Mouse (Mus musculus): ENCODE results near the gene Ints11.

Gene Ints11

GRCm38 (mm10) chr4:155846871-155847578 lies 22.3 kb upstream of the Ints11 start, which contains the start of gene Dvl1:
TSS of gene Dvl1 (plus strand) at chr4:155847402.
- in situ Hi-C loops (cut with MboI; ENCODE audit: low pct_unique_long_range_greater_than_20kb in 1 of 2, low sequenced_read_pairs in 2 of 2, unreplicated experiment in 1 of 2): no loop called here

DNA sequence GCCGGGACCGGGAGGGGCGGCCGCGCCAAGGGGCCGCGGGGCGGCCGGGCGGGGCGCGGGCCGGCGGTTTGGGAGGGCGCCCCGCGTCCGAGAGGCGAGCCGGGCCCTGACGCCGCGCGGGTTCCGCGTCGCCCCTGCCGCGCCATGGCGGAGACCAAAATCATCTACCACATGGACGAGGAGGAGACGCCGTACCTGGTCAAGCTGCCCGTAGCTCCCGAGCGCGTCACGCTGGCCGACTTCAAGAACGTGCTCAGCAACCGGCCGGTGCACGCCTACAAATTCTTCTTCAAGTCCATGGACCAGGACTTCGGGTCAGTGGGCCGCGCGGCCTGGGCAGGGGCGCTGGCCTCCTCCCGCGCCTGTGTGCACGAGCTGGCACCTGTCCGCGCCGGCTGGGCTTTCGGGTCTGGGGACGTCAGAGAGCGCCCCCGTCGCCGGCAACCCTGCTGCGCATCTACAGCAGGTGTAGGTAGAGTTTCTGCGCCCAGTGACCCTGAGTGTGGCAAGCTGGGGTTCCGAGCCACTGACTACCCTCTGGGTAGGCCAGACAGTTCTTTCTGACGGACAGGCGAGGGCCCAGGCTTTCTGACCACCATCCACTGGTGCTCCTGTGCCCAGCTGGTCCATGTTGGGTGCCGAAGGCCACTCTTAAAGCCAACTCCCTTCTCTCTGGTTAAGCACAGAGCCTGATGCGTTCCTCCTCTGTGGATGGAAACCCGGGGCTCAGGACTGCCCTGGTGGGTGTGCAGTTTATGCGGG lies 21.6 kb upstream of the Ints11 start:
- in situ Hi-C loops (cut with MboI; ENCODE audit: low pct_unique_long_range_greater_than_20kb in 1 of 2, low sequenced_read_pairs in 2 of 2, unreplicated experiment in 1 of 2): no loop called here

DNA sequence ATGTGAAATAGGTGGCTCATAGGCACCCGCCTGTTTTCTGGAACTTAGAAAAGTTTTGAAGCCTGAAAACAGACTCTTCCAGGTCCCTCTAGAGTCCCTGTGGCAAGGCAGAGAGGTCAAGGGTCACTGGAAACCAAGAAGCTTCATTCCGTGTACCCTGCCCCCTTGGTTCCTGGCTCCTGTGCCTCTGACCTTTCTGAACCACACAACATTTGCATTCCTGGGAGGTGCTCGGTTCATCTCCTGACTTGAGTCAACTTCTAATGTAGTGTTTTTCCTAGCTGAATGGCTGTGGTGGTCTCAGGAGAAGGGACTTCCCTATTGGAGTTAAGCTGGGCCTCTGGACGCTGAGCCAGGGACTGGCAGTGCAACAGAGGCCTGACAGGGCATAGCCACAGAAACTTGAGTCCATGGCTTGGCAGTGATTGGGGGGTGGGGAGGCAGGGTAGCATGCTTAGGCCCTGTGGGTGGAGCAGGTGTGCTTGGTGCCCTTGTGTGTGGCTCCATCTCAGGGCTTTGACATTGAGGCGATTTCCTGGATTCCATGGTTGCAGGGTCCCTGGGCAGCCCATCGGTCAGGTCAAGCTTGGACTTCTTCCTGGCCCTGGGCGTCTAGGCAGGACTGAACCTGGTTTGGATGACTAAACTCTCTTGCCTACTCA lies 20.8 kb upstream of the Ints11 start:
- in situ Hi-C loops (cut with MboI; ENCODE audit: low pct_unique_long_range_greater_than_20kb in 1 of 2, low sequenced_read_pairs in 2 of 2, unreplicated experiment in 1 of 2): no loop called here

DNA sequence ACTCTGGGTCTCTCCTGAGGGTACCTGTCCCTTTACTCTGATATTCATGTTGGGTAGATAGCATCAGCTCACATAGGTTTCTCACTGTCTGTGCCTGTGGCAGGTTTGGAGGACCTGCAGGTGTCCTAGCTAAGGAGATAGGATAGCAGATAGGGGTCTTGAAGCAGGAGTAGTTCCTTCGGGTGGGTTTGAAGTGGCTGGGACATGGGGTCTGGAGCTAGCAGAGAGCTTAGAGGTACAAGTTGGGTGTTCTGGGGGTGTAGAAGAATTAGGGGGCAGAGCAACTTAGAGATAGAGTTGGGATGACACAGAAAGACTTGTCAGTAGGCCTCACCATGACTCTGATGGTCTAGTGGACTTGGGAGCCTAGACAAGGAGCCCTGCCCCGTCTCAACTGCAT lies 20.0 kb upstream of the Ints11 start:
- in situ Hi-C loops (cut with MboI; ENCODE audit: low pct_unique_long_range_greater_than_20kb in 1 of 2, low sequenced_read_pairs in 2 of 2, unreplicated experiment in 1 of 2): no loop called here

DNA sequence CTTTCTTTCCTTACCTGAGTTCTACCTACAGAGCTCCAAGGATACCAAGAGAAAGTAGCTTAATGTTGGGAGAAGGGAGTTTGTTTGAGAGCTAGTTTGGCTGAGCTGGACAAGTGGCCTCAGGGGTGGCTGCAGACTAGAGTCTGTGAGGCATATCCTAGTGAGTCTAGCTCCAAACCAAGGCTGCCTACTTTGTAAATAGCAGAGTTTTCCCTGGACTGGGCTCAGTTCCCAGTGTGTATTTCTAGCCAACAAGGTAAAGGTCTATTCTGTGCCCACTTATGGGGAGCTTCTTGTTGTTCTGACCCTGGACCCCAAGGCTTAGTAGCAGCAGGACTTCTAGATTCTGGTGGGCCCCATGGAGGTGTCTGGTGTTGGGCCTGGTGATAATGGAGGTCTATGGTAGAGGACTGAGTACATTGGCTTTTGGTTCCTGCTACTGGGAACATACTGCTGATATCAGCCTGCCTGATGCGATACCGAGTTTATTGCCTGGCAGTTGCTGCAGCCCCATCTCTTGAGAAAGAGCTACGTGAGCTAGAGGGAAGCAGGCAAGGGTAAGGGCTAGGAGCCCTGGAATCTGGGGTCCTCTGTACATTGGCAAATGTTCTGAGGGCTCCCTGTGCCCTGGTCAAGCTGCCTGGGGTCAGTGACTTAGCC lies 19.4 kb upstream of the Ints11 start:
- in situ Hi-C loops (cut with MboI; ENCODE audit: low pct_unique_long_range_greater_than_20kb in 1 of 2, low sequenced_read_pairs in 2 of 2, unreplicated experiment in 1 of 2): no loop called here

DNA sequence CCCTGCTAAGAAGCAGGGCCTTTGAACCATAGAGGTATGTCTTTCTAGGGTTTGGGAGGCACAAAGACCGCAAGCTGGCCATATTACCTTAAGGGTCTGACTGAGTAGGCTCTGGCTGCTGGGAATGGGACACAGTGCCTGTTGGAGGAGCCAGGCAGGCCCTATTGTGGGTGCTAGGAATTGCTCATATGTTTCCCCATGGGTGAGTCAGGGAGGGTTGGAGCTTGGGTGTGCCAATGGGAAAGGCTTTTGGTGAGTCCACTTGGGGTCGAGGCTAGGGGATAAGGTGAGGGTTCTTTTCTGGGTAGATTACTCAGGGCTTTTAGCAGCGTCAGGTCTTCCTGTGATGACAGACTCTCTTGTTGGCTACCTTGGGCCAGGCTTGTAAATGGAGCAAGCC lies 18.0 kb upstream of the Ints11 start:
- in situ Hi-C loops (cut with MboI; ENCODE audit: low pct_unique_long_range_greater_than_20kb in 1 of 2, low sequenced_read_pairs in 2 of 2, unreplicated experiment in 1 of 2): no loop called here

- in situ Hi-C loops (cut with MboI; ENCODE audit: low pct_unique_long_range_greater_than_20kb in 1 of 2, low sequenced_read_pairs in 2 of 2, unreplicated experiment in 1 of 2): no loop called here
Measured at GRCm38 (mm10) chr4:155851951-155852411, 17.4 kb upstream of the Ints11 start.

DNA sequence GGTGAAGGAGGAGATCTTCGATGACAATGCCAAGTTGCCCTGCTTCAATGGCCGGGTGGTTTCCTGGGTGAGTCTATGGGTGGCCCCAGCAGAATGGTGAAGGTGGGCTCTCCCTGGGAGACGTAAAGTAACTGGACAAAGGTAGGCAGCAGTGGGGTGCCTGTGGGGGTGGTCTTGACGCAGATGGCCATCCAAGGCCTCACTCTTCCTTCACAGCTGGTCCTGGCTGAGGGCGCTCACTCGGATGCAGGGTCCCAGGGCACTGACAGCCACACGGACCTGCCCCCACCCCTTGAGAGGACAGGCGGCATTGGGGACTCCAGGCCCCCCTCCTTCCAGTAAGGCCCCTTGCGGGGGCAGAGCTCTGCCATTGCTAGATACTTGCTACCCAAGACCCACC lies 15.9 kb upstream of the Ints11 start:
- in situ Hi-C loops (cut with MboI; ENCODE audit: low pct_unique_long_range_greater_than_20kb in 1 of 2, low sequenced_read_pairs in 2 of 2, unreplicated experiment in 1 of 2): no loop called here

- in situ Hi-C loops (cut with MboI; ENCODE audit: low pct_unique_long_range_greater_than_20kb in 1 of 2, low sequenced_read_pairs in 2 of 2, unreplicated experiment in 1 of 2): no loop called here
Measured at GRCm38 (mm10) chr4:155854991-155855390, 14.4 kb upstream of the Ints11 start.

GRCm38 (mm10) chr4:155856071-155856470 lies 13.3 kb upstream of the Ints11 start:
- in situ Hi-C loops (cut with MboI; ENCODE audit: low pct_unique_long_range_greater_than_20kb in 1 of 2, low sequenced_read_pairs in 2 of 2, unreplicated experiment in 1 of 2): no loop called here

DNA sequence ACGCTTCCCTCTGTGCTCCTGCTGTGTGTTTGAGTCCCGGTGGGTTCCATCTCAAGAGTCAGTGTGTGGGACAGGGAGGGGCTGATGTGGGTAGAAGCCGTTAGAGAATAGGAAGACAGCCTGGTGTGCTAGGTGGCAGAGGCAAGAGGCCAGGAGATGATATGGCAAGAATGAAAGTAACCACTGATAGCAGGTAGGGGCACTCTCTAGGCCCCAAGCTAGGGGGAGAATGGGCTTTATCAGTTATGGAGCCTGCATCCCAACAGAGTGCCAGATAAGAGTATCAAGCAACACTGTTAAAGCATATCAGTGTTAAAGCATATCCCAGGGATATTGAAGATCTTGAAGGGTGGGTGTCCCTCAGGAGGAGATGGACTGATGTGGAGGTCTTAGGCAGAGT lies 12.5 kb upstream of the Ints11 start:
- in situ Hi-C loops (cut with MboI; ENCODE audit: low pct_unique_long_range_greater_than_20kb in 1 of 2, low sequenced_read_pairs in 2 of 2, unreplicated experiment in 1 of 2): no loop called here

DNA sequence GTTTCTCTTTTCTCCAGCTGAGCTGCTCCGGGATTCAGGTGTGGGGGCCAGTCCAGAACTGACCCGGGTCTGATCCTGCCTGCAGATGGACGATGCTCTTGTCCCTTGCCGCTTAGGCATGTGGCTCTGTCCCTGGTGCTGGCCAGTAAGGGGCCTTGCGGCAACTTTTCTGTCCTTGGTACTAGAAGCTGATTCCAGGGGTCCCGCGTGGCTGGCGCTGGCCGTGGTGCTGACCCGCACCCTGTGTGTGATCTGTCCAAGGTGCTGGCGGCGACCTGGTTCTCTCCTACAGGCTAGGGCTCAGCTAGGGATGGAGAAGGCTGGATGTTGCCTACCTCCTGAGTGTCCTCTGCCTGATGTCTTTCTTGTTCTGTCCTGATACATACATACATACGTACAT lies 10.0 kb upstream of the Ints11 start:
- in situ Hi-C loops (cut with MboI; ENCODE audit: low pct_unique_long_range_greater_than_20kb in 1 of 2, low sequenced_read_pairs in 2 of 2, unreplicated experiment in 1 of 2): no loop called here

DNA sequence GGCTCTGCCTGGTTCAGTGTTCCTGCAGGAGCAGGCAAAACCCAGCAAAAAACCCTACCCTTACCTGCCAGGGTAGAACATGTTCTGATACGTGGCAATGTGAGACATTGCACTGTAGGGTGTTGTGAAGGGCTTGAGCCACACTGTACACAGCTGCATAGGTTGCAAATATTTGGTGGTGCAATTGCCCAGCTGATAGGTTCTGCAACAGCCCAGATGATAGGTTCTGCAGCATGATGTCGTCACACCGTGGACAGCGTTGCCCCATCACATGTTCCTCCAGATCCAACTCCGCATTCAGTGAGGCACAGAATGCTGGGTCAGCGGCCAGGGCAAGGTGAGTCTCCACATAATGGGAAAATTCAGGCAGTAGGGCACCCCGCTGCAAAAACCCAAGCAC lies 7.6 kb upstream of the Ints11 start:
- in situ Hi-C loops (cut with MboI; ENCODE audit: low pct_unique_long_range_greater_than_20kb in 1 of 2, low sequenced_read_pairs in 2 of 2, unreplicated experiment in 1 of 2): no loop called here

- in situ Hi-C loops (cut with MboI; ENCODE audit: low pct_unique_long_range_greater_than_20kb in 1 of 2, low sequenced_read_pairs in 2 of 2, unreplicated experiment in 1 of 2): no loop called here
Measured at GRCm38 (mm10) chr4:155863001-155863400, 6.3 kb upstream of the Ints11 start, which contains the start of gene Tas1r3. TSS of gene Tas1r3 (minus strand) at chr4:155863362.

GRCm38 (mm10) chr4:155868614-155869298 lies 590 bp upstream of the Ints11 start:
- in situ Hi-C loops (cut with MboI; ENCODE audit: low pct_unique_long_range_greater_than_20kb in 1 of 2, low sequenced_read_pairs in 2 of 2, unreplicated experiment in 1 of 2): no loop called here

DNA sequence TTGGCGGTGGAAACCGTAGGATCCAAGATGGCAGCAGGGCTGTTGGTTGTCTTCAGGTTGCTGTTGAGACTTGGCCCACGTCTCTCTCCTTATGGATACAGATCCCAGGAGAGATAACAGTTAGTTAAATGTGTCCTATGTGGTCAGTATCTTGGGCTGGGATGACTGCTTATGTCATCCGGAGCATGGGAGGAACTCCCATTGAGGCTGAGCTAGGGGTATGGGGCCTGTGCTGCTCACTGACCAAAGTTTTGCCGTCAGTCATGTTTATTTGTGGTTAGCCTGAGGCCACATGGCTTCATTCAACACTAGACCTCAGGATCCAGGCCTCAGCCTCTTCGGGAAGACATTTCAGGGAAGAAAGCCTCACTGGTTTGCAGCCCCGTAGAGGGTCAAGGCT lies 2.1 kb downstream of the Ints11 start:
- in situ Hi-C loops (cut with MboI; ENCODE audit: low pct_unique_long_range_greater_than_20kb in 1 of 2, low sequenced_read_pairs in 2 of 2, unreplicated experiment in 1 of 2): no loop called here

DNA sequence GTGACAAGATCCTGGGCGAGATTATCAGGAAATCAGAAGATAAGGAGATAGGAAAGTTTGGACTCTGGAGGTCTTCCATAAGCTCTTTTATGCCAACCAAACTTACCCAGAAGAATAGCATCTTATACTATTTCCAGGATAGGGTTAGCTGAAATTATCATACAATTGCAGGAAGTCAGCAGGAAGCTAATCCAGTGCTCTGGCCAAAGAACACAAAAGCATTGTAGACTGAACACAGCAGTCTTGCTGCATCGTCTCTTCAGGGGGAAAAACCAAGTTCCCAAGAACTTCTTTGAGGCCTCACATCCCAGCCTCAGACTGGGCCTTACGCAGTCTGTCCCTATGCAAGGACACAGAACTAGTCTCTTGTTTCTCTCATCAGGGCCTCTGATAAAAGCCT lies 14.2 kb downstream of the Ints11 start:
- in situ Hi-C loops (cut with MboI; ENCODE audit: low pct_unique_long_range_greater_than_20kb in 1 of 2, low sequenced_read_pairs in 2 of 2, unreplicated experiment in 1 of 2): no loop called here

DNA sequence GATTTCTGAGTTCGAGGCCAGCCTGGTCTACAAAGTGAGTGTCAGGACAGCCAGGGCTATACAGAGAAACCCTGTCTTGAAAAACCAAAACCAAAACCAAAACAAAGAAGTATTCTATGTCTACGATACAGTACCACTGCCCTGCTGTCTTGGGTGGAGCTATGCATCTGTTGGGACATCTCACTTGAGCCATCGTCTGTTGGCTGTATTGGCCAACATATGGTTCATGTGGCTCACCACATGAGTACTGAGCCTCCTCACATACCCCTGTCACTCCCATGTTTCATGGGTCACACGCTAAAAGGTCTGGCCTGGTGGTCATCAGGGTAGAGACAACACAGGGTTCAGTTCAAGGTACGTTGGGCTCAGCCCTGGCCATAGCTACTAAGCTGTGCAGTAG lies 17.0 kb downstream of the Ints11 start:
- in situ Hi-C loops (cut with MboI; ENCODE audit: low pct_unique_long_range_greater_than_20kb in 1 of 2, low sequenced_read_pairs in 2 of 2, unreplicated experiment in 1 of 2): no loop called here
